Mouse (Mus musculus) ES-E14 (cell line): Measurements from ENCODE around the gene Arl15.

Experiments used
- CHD2 ChIP-seq: IDR thresholded peaks from 2 replicates; pipeline ENCODE4 v1.6.1; 2014; ENCODE audit warnings: mild to moderate bottlenecking, low read depth, low read length, inconsistent platforms
- MAFK ChIP-seq: IDR thresholded peaks from 2 replicates; pipeline ENCODE4 v1.6.1; 2014; ENCODE audit warnings: mild to moderate bottlenecking, low read depth, low read length, inconsistent platforms; ENCODE audit not compliant: insufficient read depth
- ZNF384 ChIP-seq: IDR thresholded peaks from 2 replicates; pipeline ENCODE4 v1.6.1; 2012; ENCODE audit warnings: low read depth, low read length, inconsistent platforms

- TF ChIP-seq CHD2 (no peak), MAFK (no peak), ZNF384 (no peak)
Measured at GRCm38 (mm10) chr13:113745301-113745700, 49.0 kb upstream of the Arl15 start.
